Mouse (Mus musculus) brain, embryonic 14.5 days (tissue): ENCODE measurements around the gene Ttc8.

Experiments used
- CTCF ChIP-seq: fragments of 200-500 bp; IDR thresholded peaks from 2 replicates; pipeline ENCODE4 v1.5.1; 2012; ENCODE audit warnings: inconsistent platforms, mild to moderate bottlenecking, moderate library complexity, borderline replicate concordance; ENCODE audit not compliant: insufficient read depth, insufficient read length; ENCODE audit errors: extremely low read depth
- POLR2A ChIP-seq: fragments of 200-500 bp; IDR thresholded peaks from 2 replicates; pipeline ENCODE4 v1.6.1; 2012; ENCODE audit warnings: mild to moderate bottlenecking, inconsistent platforms, borderline replicate concordance; ENCODE audit not compliant: poor library complexity, insufficient read depth, insufficient read length, severe bottlenecking; ENCODE audit errors: extremely low read depth

- TF ChIP-seq CTCF: no peak
- TF ChIP-seq POLR2A: no peak
Observed at GRCm38 (mm10) chr12:98997046-98997445, 76.7 kb downstream of the Ttc8 start.
